Mouse (Mus musculus) intestine, embryonic 16.5 days (tissue): Measurements from ENCODE around the gene Tbl2. TPM values are rescaled to one million over a fixed set of nuclear protein-coding genes. Genes with fewer than 3 reads are reported as not detected.

Experiments used
- ATAC-seq: fragments of 200-750 bp; cut with Nextera tagmentation; 2 replicates; pipeline ENCODE4 v1.8.0; 2017; ENCODE audit warnings: moderate TSS enrichment, moderate library complexity
- H3K27ac ChIP-seq: fragments of 300-500 bp; sonication (generic); 2 replicates; pipeline ENCODE4 v1.5.1; 2014; ENCODE audit warnings: mild to moderate bottlenecking, low read length
- H3K27me3 ChIP-seq: fragments of 300-500 bp; sonication (generic); replicated peaks from 2 replicates; pipeline ENCODE4 v1.6.1; 2014; ENCODE audit warnings: low read length, control low read depth, mixed read lengths; ENCODE audit not compliant: control insufficient read depth, insufficient read depth
- H3K36me3 ChIP-seq: fragments of 300-500 bp; sonication (generic); 2 replicates; pipeline ENCODE4 v1.6.1; 2014; ENCODE audit warnings: low read length, control low read depth; ENCODE audit not compliant: control insufficient read depth, insufficient read depth
- H3K4me1 ChIP-seq: fragments of 300-500 bp; sonication (generic); 2 replicates; pipeline ENCODE4 v1.6.1; 2014; ENCODE audit warnings: low read length, control low read depth, mixed read lengths; ENCODE audit not compliant: control insufficient read depth, insufficient read depth
- H3K4me2 ChIP-seq: fragments of 300-500 bp; sonication (generic); 2 replicates; pipeline ENCODE4 v1.6.1; 2014; ENCODE audit warnings: low read depth, low read length, control low read depth
- H3K4me3 ChIP-seq: fragments of 300-500 bp; sonication (generic); 2 replicates; pipeline ENCODE4 v1.5.1; 2014; ENCODE audit warnings: mild to moderate bottlenecking, low read length
- H3K9ac ChIP-seq: fragments of 300-500 bp; sonication (generic); 2 replicates; pipeline ENCODE4 v1.6.1; 2014; ENCODE audit warnings: low read depth, low read length
- H3K9me3 ChIP-seq: fragments of 300-500 bp; sonication (generic); 2 replicates; pipeline ENCODE4 v1.6.1; 2016; ENCODE audit warnings: low read length, control low read depth; ENCODE audit not compliant: control insufficient read depth
- WGBS: fragments of 180-500 bp; shearing (Covaris S2); extraction: QIAGEN DNeasy Blood & Tissue Kit; methylation state at CpG from one replicate; pipeline ENCODE4 v1.1.7; 2014; 5-methylcytosine and 5-hydroxymethylcytosine counted together
- polyA plus RNA-seq: library from polyadenylated mRNA; unstranded; fragments of >200 nt; fragmentation: Nextera tagmentation; extraction: Ambion mirVana; gene quantifications from 2 replicates; pipeline ENCODE4 v1.2.1, GENCODE M21; 2015

Gene Tbl2
- polyA plus RNA-seq, 1 experiment from 2014 or later, result 27.4 TPM

DNA sequence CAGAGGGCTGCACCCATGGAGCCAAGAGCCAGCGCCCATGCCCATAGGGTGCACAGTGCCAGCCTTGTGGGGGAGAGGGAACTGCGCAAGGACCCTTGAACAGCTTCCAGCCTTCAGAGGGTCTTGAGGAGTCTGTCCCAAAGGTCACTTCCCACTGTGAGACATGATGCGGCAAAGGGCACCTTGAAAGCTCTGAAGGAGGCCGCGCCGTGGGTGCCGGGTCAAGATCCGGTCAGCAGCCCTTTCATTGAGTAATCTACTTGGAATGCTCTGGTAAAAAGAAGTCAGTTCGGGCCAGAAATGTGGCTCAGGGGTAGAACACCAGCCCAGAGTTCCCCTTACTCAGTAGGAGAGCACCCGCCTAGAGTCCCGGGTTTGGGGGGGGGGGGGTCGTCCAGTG lies 35.7 kb upstream of the Tbl2 start:
- Histone ChIP-seq H3K27me3 (no peaks in the 10 kb centered on the region), H3K4me3 (no peak overlapping the region), H3K27ac (no peak overlapping the region), H3K9me3 (no peaks in the 10 kb centered on the region), H3K4me2 (no peak overlapping the region), H3K4me1 (peaks cover 3% of the 10 kb centered on the region; the same call in 1 of the 2 replicates), H3K9ac (no peak overlapping the region), H3K36me3 (no peaks in the 10 kb centered on the region)
- WGBS, result 83% methylated on average over 12 of the region's 12 CpGs
- ATAC-seq, result no peak

DNA sequence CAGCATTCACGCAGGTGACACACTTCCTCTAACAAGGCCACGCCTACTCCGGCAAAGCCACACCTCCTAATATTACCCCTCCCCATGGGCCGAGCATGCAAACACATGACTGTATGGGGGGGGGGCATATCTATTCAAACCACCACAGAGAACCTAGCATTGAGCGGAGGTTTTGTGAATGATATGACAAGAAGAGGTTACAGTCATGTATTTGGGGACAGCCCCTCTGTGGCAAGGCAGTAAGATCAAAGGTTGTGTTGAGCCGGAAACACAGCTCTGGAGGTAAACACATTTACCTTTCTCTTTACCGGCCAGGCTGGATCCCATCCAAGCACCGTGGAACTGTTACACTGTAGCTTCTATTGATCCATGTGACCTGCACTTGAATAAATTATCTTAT lies 34.2 kb upstream of the Tbl2 start:
- Histone ChIP-seq H3K4me2 (no peak overlapping the region), H3K36me3 (no peaks in the 10 kb centered on the region)
- ATAC-seq, result no peak

DNA sequence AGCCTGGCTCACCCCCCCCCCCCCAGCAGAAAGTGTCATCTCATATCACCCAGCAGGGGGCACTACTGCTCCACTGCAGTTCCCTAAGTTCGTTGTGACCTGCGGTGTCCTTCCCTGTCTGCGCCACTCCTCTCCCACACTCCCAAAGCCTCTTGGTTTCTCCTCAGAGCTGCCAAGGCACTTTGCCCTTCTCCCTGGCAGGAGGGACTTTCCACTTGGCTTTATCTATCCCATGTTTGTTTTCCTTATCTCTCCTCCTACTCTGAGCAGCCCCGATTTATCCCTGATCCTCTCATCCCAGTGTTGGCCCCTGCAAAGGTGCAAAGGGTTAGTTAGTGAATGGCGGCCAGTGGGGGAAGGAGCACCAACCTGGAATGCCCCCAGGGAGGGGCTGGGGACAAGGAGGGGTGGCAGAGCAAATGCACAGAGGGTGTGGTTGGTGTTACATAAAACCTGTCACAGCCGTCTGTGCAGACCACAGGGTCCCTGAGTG lies 30.8 kb upstream of the Tbl2 start:
- Histone ChIP-seq H3K4me2 (no peak overlapping the region), H3K4me1 (peaks cover 3% of the 10 kb centered on the region; the same call in 1 of the 2 replicates), H3K27me3 (peaks cover 6% of the 10 kb centered on the region; the same call in 1 of the 2 replicates), H3K4me3 (no peak overlapping the region), H3K9me3 (no peaks in the 10 kb centered on the region), H3K27ac (0 out of 2 replicates have a peak overlapping the region, but pooled peaks have one; percentile 12), H3K36me3 (no peaks in the 10 kb centered on the region), H3K9ac (no peak overlapping the region)
- peak; percentile 96 for ATAC-seq
- WGBS, result 16% methylated on average over 6 of the region's 6 CpGs

More for the DNA sequence above, 34.2 kb upstream of the Tbl2 start:
- Histone ChIP-seq H3K27me3 (no peaks in the 10 kb centered on the region), H3K9ac (no peak overlapping the region), H3K4me3 (no peak overlapping the region), H3K4me1 (peaks cover 3% of the 10 kb centered on the region; the same call in 1 of the 2 replicates), H3K9me3 (no peaks in the 10 kb centered on the region), H3K27ac (no peak overlapping the region)
- WGBS, result 71% methylated on average over 8 of the region's 8 CpGs

DNA sequence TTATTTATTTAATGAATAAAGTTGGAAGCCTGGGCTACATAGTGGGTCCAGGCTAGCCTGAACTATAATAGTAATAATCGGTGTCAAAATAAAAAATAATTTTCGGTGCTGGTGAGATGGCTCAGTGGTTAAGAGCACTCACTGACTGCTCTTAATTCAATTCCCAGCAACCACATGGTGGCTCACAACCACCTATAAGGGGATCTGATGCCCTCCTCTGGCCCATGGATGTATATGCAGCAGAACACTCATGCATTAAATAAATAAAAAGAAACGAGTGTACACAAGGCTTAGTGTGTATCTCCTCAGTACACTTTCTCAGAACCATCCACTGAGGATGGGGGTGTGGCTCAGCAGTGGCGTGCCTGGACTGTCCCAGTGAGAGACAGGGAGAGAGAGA lies 28.7 kb upstream of the Tbl2 start:
- 57% methylated on average over 4 of the region's 4 CpGs for WGBS

DNA sequence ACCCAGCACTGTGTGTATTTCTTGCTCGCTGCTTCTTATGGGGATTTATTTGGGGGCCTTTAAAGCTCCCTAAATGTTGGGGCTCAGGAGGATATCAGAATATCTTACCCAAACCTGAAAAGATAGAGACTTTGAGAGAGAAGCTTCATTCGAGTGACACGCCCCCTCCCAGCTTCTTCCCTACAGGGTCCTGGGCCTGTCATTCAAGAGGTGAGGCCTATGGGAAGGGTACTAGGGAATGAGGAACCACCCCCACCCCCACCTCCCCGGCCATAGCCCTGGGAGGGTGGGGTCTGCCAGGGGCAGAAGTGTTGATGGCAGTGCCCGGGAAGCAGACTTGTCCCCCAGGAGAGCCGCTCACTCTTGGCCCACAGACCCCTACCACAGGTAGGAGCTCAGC lies 23.3 kb upstream of the Tbl2 start:
- Histone ChIP-seq H3K27ac (no peak overlapping the region), H3K4me3 (no peak overlapping the region), H3K9ac (no peak overlapping the region), H3K9me3 (no peaks in the 10 kb centered on the region), H3K4me1 (no peaks in the 10 kb centered on the region), H3K27me3 (peaks cover 6% of the 10 kb centered on the region; the same call in 1 of the 2 replicates), H3K36me3 (no peaks in the 10 kb centered on the region), H3K4me2 (no peak overlapping the region)
- no peak for ATAC-seq
- 65% methylated on average over 6 of the region's 6 CpGs for WGBS

More for the DNA sequence above, 28.7 kb upstream of the Tbl2 start:
- peaks cover 6% of the 10 kb centered on the region; the same call in 1 of the 2 replicates for H3K27me3 ChIP-seq
- no peaks in the 10 kb centered on the region for H3K36me3 ChIP-seq
- no peaks in the 10 kb centered on the region for H3K9me3 ChIP-seq
- no peak for ATAC-seq
- no peak overlapping the region for H3K27ac ChIP-seq
- no peak overlapping the region for H3K4me3 ChIP-seq
- peaks cover 3% of the 10 kb centered on the region; the same call in 1 of the 2 replicates for H3K4me1 ChIP-seq
- no peak overlapping the region for H3K4me2 ChIP-seq
- H3K9ac ChIP-seq, result no peak overlapping the region

DNA sequence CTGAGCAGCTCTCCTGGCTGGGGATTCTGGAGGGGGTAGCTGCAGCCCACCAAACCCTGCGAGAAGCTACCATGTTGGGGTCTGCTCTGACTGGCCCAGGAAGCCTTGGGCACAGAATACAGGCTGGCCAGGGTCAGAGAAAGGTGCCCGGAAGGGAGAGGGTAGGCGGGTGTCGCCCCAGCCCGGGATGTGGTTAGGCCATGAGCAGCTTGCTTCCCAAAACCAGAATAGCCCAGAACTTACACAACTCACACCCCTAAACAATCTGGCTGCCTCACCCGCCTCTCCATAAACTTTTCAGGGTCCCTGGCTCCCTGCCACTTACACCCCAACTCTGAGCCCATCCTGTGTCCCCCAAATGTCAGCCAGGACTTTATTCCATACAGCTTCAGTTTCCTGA lies 21.8 kb upstream of the Tbl2 start:
- no peak for ATAC-seq
- 71% methylated on average over 6 of the region's 6 CpGs for WGBS
- peaks cover 6% of the 10 kb centered on the region; the same call in 1 of the 2 replicates for H3K27me3 ChIP-seq
- no peaks in the 10 kb centered on the region for H3K36me3 ChIP-seq
- H3K4me2 ChIP-seq, result no peak overlapping the region
- H3K4me1 ChIP-seq, result no peaks in the 10 kb centered on the region
- no peak overlapping the region for H3K9ac ChIP-seq
- H3K9me3 ChIP-seq, result no peaks in the 10 kb centered on the region
- no peak overlapping the region for H3K27ac ChIP-seq
- no peak overlapping the region for H3K4me3 ChIP-seq

DNA sequence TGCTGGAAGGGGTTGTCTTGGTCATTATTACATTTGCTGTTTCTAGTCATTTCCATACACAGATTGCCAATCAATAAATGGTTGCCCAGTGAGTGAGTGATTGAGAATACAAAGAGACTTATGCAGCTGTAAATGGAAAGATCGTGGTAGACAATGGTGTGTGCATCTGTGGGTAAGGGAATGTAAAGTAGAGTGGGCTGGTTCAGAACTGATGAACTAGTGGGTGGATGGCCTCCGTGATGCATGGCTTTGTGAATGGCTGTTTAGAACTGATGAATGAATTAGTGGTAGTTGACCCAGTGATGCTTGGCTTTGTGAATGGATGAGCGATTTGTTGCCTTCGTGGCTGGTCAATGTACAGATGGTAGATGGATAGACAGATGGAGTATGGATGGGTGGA lies 19.7 kb upstream of the Tbl2 start:
- no peak for ATAC-seq
- Histone ChIP-seq H3K36me3 (no peaks in the 10 kb centered on the region), H3K4me3 (no peak overlapping the region), H3K27me3 (peaks cover 17% of the 10 kb centered on the region), H3K9me3 (no peaks in the 10 kb centered on the region), H3K9ac (no peak overlapping the region), H3K4me2 (no peak overlapping the region), H3K27ac (no peak overlapping the region), H3K4me1 (0 out of 2 replicates have a peak, but pooled peaks cover 6% of the 10 kb centered on the region)
- WGBS, result 85% methylated on average over 4 of the region's 4 CpGs

DNA sequence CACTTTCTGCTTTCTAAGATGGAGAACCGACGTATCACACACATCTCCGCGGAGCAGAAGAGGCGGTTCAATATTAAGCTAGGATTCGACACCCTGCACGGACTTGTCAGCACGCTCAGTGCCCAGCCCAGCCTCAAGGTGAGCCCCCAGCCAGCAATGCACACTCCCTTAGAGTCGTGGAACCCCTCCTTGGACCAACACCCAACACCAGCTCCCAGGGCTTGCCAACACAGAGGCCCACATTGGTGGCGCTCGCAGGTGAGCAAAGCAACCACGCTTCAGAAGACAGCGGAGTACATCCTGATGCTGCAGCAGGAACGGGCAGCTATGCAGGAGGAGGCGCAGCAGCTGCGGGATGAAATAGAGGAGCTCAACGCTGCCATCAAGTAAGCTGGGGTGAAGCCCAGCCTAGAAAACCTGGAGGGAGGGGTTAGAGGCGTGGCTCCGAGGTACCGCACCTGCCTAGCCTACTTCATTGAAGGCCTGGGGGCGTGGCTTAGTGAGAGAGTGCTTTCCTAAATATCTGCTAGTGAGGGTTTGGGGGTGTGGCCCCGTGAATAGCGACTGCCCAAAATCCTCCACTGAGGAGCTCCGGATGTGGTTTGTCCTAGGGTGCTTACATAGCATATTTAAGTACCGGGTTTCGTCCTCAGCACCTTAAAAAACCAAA lies 15.6 kb upstream of the Tbl2 start:
- WGBS, result 8% methylated on average over 26 of the region's 26 CpGs
- Histone ChIP-seq H3K27ac (no peak overlapping the region), H3K4me3 (peak overlapping the region; percentile 25), H3K4me1 (0 out of 2 replicates have a peak, but pooled peaks cover 6% of the 10 kb centered on the region), H3K36me3 (no peaks in the 10 kb centered on the region), H3K4me2 (peak overlapping the region; percentile 48), H3K27me3 (peaks cover 21% of the 10 kb centered on the region), H3K9me3 (no peaks in the 10 kb centered on the region), H3K9ac (no peak overlapping the region)
- peak; percentile 62 for ATAC-seq

DNA sequence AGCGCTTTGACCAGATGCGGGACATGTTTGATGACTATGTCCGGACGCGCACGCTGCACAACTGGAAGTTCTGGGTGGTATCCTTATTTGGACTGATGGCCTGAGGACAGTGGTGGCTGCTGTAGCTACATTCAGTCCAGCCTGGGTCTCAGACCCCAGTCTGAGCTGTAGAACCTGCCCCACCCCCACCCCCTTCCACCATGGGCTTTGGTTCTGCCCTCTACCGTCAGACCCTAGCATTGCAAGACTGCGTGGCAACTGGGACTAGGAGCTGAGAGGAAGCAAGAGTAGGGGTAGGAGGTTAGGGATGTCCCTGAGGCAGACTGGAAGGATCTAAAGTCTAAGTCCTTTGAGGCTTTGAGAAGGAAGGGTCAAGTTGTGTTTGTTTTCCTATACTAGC lies 14.9 kb upstream of the Tbl2 start:
- Histone ChIP-seq H3K4me2 (peak overlapping the region; percentile 48), H3K9ac (no peak overlapping the region), H3K36me3 (no peaks in the 10 kb centered on the region), H3K27me3 (peaks cover 21% of the 10 kb centered on the region), H3K27ac (no peak overlapping the region), H3K4me1 (0 out of 2 replicates have a peak, but pooled peaks cover 6% of the 10 kb centered on the region), H3K9me3 (no peaks in the 10 kb centered on the region), H3K4me3 (peak overlapping the region; percentile 25)
- ATAC-seq, result no peak
- WGBS, result 9% methylated on average over 8 of the region's 8 CpGs
